Mouse (Mus musculus) myocyte (in vitro differentiated cells): ENCODE measurements around the gene Elf5. TPM values are rescaled to one million over a fixed set of nuclear protein-coding genes. Genes with fewer than 3 reads are reported as not detected.

Experiments used
- H3K27me3 ChIP-seq: one replicate; pipeline ENCODE4 v1.6.1; 2011; ENCODE audit not compliant: control insufficient read depth, insufficient read depth, insufficient read length
- H3K36me3 ChIP-seq: one replicate; pipeline ENCODE4 v1.6.1; 2011; ENCODE audit not compliant: control insufficient read depth, insufficient read depth
- H3K4me2 ChIP-seq: one replicate; pipeline ENCODE4 v1.6.1; 2011; ENCODE audit warnings: low read depth, control low read depth
- H3K4me3 ChIP-seq: one replicate; pipeline ENCODE4 v1.5.1; 2011; ENCODE audit warnings: mild to moderate bottlenecking, control low read depth, moderate library complexity
- H3K79me2 ChIP-seq: one replicate; pipeline ENCODE4 v1.6.1; 2011; ENCODE audit not compliant: control insufficient read depth, insufficient read depth
- H3ac ChIP-seq: one replicate; pipeline ENCODE4 v1.6.1; 2011; ENCODE audit not compliant: control insufficient read depth, insufficient read length
- CEBPB ChIP-seq: IDR thresholded peaks from 2 replicates; pipeline ENCODE4 v1.6.1; 2011; ENCODE audit warnings: mild to moderate bottlenecking, moderate library complexity; ENCODE audit not compliant: poor library complexity, insufficient read depth, severe bottlenecking
- E2F4 ChIP-seq: IDR thresholded peaks from one replicate; pipeline ENCODE4 v1.6.1; 2011; ENCODE audit warnings: mild to moderate bottlenecking, control low read depth, moderate library complexity; ENCODE audit not compliant: insufficient read depth
- MAX ChIP-seq: IDR thresholded peaks from one replicate; pipeline ENCODE4 v1.6.1; 2011; ENCODE audit warnings: low read depth, mild to moderate bottlenecking, control low read depth
- MYOD1 ChIP-seq, 3 experiments: IDR thresholded peaks; one replicate each; pipeline ENCODE4 v1.6.1; 2011; ENCODE audit warnings: control low read depth in 2 of 3, low read depth in 2 of 3, mild to moderate bottlenecking in 2 of 3, moderate library complexity in 1 of 3; ENCODE audit not compliant: insufficient read length in 2 of 3, control insufficient read depth in 1 of 3
- MYOG ChIP-seq, 3 experiments: IDR thresholded peaks; one replicate each; pipeline ENCODE4 v1.6.1; 2011; ENCODE audit warnings: control low read depth in 2 of 3, low read depth in 2 of 3, mild to moderate bottlenecking in 2 of 3; ENCODE audit not compliant: insufficient read length in 2 of 3, control insufficient read depth in 1 of 3, insufficient read depth in 1 of 3
- POLR2A ChIP-seq: IDR thresholded peaks from one replicate; pipeline ENCODE4 v1.6.1; 2011; ENCODE audit warnings: low read depth, mild to moderate bottlenecking, control low read depth, moderate library complexity; ENCODE audit not compliant: insufficient read length
- POLR2AphosphoS2 ChIP-seq: IDR thresholded peaks from one replicate; pipeline ENCODE4 v1.6.1; 2011; ENCODE audit warnings: low read depth, control low read depth; ENCODE audit not compliant: insufficient read length
- REST ChIP-seq: IDR thresholded peaks from one replicate; pipeline ENCODE4 v1.6.1; 2011; ENCODE audit warnings: mild to moderate bottlenecking, control low read depth, moderate library complexity; ENCODE audit not compliant: insufficient read depth, insufficient read length
- SRF ChIP-seq: IDR thresholded peaks from one replicate; pipeline ENCODE4 v1.6.1; 2011; ENCODE audit warnings: low read depth; ENCODE audit not compliant: control insufficient read depth, insufficient read length
- TCF12 ChIP-seq: IDR thresholded peaks from one replicate; pipeline ENCODE4 v1.6.1; 2011; ENCODE audit warnings: mild to moderate bottlenecking, control low read depth; ENCODE audit not compliant: poor library complexity, insufficient read depth, severe bottlenecking
- TCF3 ChIP-seq: IDR thresholded peaks from one replicate; pipeline ENCODE4 v1.6.1; 2011; ENCODE audit warnings: low read depth, control low read depth; ENCODE audit not compliant: insufficient read length
- USF1 ChIP-seq: IDR thresholded peaks from one replicate; pipeline ENCODE4 v1.6.1; 2011; ENCODE audit warnings: low read depth, mild to moderate bottlenecking, control low read depth, moderate library complexity
- polyA plus RNA-seq: library from polyadenylated mRNA; unstranded; fragments of >200 nt; fragmentation: generic; extraction: Trizol; gene quantifications from one replicate; pipeline ENCODE4 v1.2.1, GENCODE M21; 2012; ENCODE audit warnings: missing spikeins

Gene Elf5
- polyA plus RNA-seq, 1 experiment, result not detected

DNA sequence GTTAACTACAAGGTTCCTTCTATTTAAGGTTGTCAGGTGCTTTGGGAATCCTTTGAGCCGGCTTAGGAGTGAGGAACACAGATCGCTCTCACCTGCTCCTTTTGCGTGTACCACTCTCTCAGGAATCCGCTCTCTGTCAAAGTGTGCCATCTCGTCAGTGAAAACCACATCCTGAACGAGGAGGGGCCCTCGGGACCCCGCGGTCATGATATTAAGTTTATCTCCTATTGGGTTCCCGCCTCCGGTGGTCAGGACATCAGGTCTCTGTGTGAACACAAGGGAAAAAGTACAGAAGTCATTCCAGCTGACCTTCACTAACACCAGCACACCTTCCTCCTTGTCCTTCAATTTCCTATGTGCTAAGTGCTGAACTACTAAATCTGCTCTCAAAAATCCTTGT lies 65.2 kb downstream of the Elf5 start:
- Histone ChIP-seq H3K79me2 (no peaks in the 10 kb centered on the region), H3K4me2 (no peak overlapping the region), H3ac (no peak overlapping the region), H3K4me3 (no peak overlapping the region), H3K36me3 (peaks cover 8% of the 10 kb centered on the region), H3K27me3 (no peaks in the 10 kb centered on the region)
- no peak for TF ChIP-seq POLR2AphosphoS2
- TF ChIP-seq MYOG (IDR thresholded peaks at IDR 0.05; ENCODE audit: control insufficient read depth in 1 of 3, insufficient read depth in 1 of 3, insufficient read length in 2 of 3, low read depth in 2 of 3), result no peak
- no peak for TF ChIP-seq MYOD1 (IDR thresholded peaks at IDR 0.05; ENCODE audit: control insufficient read depth in 1 of 3, insufficient read length in 2 of 3, low read depth in 2 of 3)
- TF ChIP-seq TCF3, result no peak
- TF ChIP-seq REST, result no peak
- no peak for TF ChIP-seq POLR2A
- TF ChIP-seq MAX, result no peak

GRCm38 (mm10) chr2:103477456-103477855 lies 66.0 kb downstream of the Elf5 start:
- Histone ChIP-seq H3K27me3 (no peaks in the 10 kb centered on the region), H3ac (no peak overlapping the region), H3K4me2 (no peak overlapping the region), H3K4me3 (no peak overlapping the region), H3K79me2 (no peaks in the 10 kb centered on the region), H3K36me3 (peaks cover 8% of the 10 kb centered on the region)
- TF ChIP-seq POLR2A, result no peak
- TF ChIP-seq MYOD1 (IDR thresholded peaks at IDR 0.05; ENCODE audit: control insufficient read depth in 1 of 3, insufficient read length in 2 of 3, low read depth in 2 of 3), result no peak
- no peak for TF ChIP-seq USF1
- no peak for TF ChIP-seq REST

- Histone ChIP-seq H3K36me3 (peaks cover 5% of the 10 kb centered on the region), H3K79me2 (no peaks in the 10 kb centered on the region)
Measured at GRCm38 (mm10) chr2:103478326-103478725, 66.8 kb downstream of the Elf5 start.

GRCm38 (mm10) chr2:103480240-103480639 lies 68.8 kb downstream of the Elf5 start:
- Histone ChIP-seq H3K4me2 (no peak overlapping the region), H3K36me3 (peaks cover 2% of the 10 kb centered on the region), H3K4me3 (no peak overlapping the region), H3K27me3 (no peaks in the 10 kb centered on the region), H3ac (no peak overlapping the region), H3K79me2 (no peaks in the 10 kb centered on the region)
- TF ChIP-seq CEBPB (no peak), MYOD1 (IDR thresholded peaks at IDR 0.05; ENCODE audit: control insufficient read depth in 1 of 3, insufficient read length in 2 of 3, low read depth in 2 of 3) (no peak), TCF12 (no peak), SRF (no peak), REST (no peak), TCF3 (no peak), MYOG (IDR thresholded peaks at IDR 0.05; ENCODE audit: control insufficient read depth in 1 of 3, insufficient read depth in 1 of 3, insufficient read length in 2 of 3, low read depth in 2 of 3) (no peak)

More at GRCm38 (mm10) chr2:103478326-103478725, 66.8 kb downstream of the Elf5 start:
- no peak for TF ChIP-seq E2F4
- no peak for TF ChIP-seq TCF12
- no peak for TF ChIP-seq SRF
- TF ChIP-seq POLR2AphosphoS2, result no peak
- no peak for TF ChIP-seq MYOD1 (IDR thresholded peaks at IDR 0.05; ENCODE audit: control insufficient read depth in 1 of 3, insufficient read length in 2 of 3, low read depth in 2 of 3)
- TF ChIP-seq TCF3, result no peak
- no peak for TF ChIP-seq MAX
- no peak for TF ChIP-seq REST
- no peak for TF ChIP-seq MYOG (IDR thresholded peaks at IDR 0.05; ENCODE audit: control insufficient read depth in 1 of 3, insufficient read depth in 1 of 3, insufficient read length in 2 of 3, low read depth in 2 of 3)
- no peak for TF ChIP-seq POLR2A
- no peak for TF ChIP-seq CEBPB
- no peak for TF ChIP-seq USF1
- Histone ChIP-seq H3K4me3 (no peak overlapping the region), H3K27me3 (no peaks in the 10 kb centered on the region), H3ac (no peak overlapping the region), H3K4me2 (no peak overlapping the region)

GRCm38 (mm10) chr2:103480871-103481270 lies 69.4 kb downstream of the Elf5 start:
- H3K79me2 ChIP-seq, result no peaks in the 10 kb centered on the region
- TF ChIP-seq REST, result no peak
- TF ChIP-seq POLR2AphosphoS2, result no peak
- no peak for TF ChIP-seq CEBPB
- TF ChIP-seq E2F4, result no peak
- TF ChIP-seq POLR2A, result no peak
- TF ChIP-seq MAX, result no peak
- TF ChIP-seq MYOG (IDR thresholded peaks at IDR 0.05; ENCODE audit: control insufficient read depth in 1 of 3, insufficient read depth in 1 of 3, insufficient read length in 2 of 3, low read depth in 2 of 3), result no peak
- TF ChIP-seq TCF3, result no peak
- TF ChIP-seq MYOD1 (IDR thresholded peaks at IDR 0.05; ENCODE audit: control insufficient read depth in 1 of 3, insufficient read length in 2 of 3, low read depth in 2 of 3), result no peak
- no peak for TF ChIP-seq SRF
- TF ChIP-seq TCF12, result no peak
- no peak for TF ChIP-seq USF1
- no peak overlapping the region for H3K4me3 ChIP-seq
- no peaks in the 10 kb centered on the region for H3K27me3 ChIP-seq
- H3K4me2 ChIP-seq, result no peak overlapping the region
- H3K36me3 ChIP-seq, result no peaks in the 10 kb centered on the region
- H3ac ChIP-seq, result no peak overlapping the region
